Mouse (Mus musculus) embryonic fibroblast, embryonic 13.5 days (primary cell): ENCODE measurements at regions not wholly inside any gene's neighbourhood (a gene's known extent, or its start where the extent isn't known, plus 50 kb on each side); places are given as distances from the start of the nearest gene placed in this dataset.

Experiments used
- CTCF ChIP-seq: IDR thresholded peaks from 2 replicates; pipeline ENCODE4 v1.5.1; 2011; ENCODE audit warnings: mild to moderate bottlenecking, control low read depth, low read length, moderate library complexity, borderline replicate concordance; ENCODE audit not compliant: insufficient read depth
- POLR2A ChIP-seq: IDR thresholded peaks from 2 replicates; pipeline ENCODE4 v1.6.1; 2011; ENCODE audit warnings: low read depth, mild to moderate bottlenecking, control low read depth, low read length, moderate library complexity

DNA sequence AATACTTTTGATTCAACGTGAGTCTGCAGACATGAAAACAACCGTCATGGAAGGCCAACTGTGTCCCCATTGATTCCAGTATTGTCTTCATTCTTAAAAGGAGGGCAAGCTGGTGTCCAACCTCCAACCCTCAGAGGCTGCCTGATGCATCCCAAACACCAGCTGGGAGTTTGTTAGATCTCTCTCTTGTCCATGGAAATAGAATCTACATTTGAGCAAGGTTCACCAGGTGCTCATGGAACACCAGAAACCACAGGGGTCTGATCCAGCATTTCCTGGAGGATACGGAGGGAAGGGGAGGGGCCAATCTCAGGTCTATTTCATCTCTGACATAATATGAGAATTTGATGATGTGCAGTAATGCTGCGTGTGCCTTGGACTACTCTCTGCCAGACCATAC lies 512.3 kb upstream of the Tbx3 start:
- TF ChIP-seq POLR2A (no peak), CTCF (no peak)
